Mouse (Mus musculus) MEL (cell line): ENCODE measurements around the gene Eif4g1.
A peak's percentile ranks its signal among the peaks of the same experiment; 100 is the strongest.

Experiments used
- BHLHE40 ChIP-seq: IDR thresholded peaks from 2 replicates; pipeline ENCODE4 v1.6.1; 2012; ENCODE audit warnings: low read depth, mild to moderate bottlenecking, inconsistent platforms, low read length, improper control_type of control experiment, borderline replicate concordance
- CTCF ChIP-seq, 3 experiments: IDR thresholded peaks in 2 of 3; conservative IDR thresholded peaks in 1 of 3; 2 replicates each; pipeline ENCODE4 v1.5.1; 2011 to 2012; ENCODE audit warnings: low read length in 3 of 3, low read depth in 2 of 3, mild to moderate bottlenecking in 2 of 3, improper control_type of control experiment in 1 of 3, inconsistent platforms in 1 of 3, mixed read lengths in 1 of 3, moderate library complexity in 1 of 3; ENCODE audit not compliant: control insufficient read depth in 1 of 3, insufficient read depth in 1 of 3, poor library complexity in 1 of 3, severe bottlenecking in 1 of 3
- ELF1 ChIP-seq: IDR thresholded peaks from 2 replicates; pipeline ENCODE4 v1.6.1; 2014; ENCODE audit warnings: low read depth, mild to moderate bottlenecking, inconsistent platforms, low read length, improper control_type of control experiment, moderate library complexity
- EP300 ChIP-seq, 2 experiments: IDR thresholded peaks; 2 replicates each; pipeline ENCODE4 v1.6.1; 2011; ENCODE audit warnings: improper control_type of control experiment in 2 of 2, low read length in 2 of 2, low read depth in 1 of 2, mild to moderate bottlenecking in 1 of 2
- MYB ChIP-seq: IDR thresholded peaks from 2 replicates; pipeline ENCODE4 v1.6.1; 2011; ENCODE audit warnings: mild to moderate bottlenecking, low read depth, low read length, improper control_type of control experiment
- ZKSCAN1 ChIP-seq: IDR thresholded peaks from 2 replicates; pipeline ENCODE4 v1.6.1; 2012; ENCODE audit warnings: low read depth, mild to moderate bottlenecking, inconsistent platforms, low read length, improper control_type of control experiment, moderate library complexity

- TF ChIP-seq CTCF (IDR thresholded peaks at IDR 0.05 in 2 of 3, conservative IDR thresholded peaks at IDR 0.05 in 1 of 3; ENCODE audit: control insufficient read depth in 1 of 3, insufficient read depth in 1 of 3, low read depth in 2 of 3, low read length in 3 of 3, poor library complexity in 1 of 3, severe bottlenecking in 1 of 3) (no peak), EP300 (IDR thresholded peaks at IDR 0.05; ENCODE audit: low read depth in 1 of 2, low read length in 2 of 2) (0 out of 4 replicates have a peak, but pooled peaks of 1 of the 2 experiments have one; percentile 21), ZKSCAN1 (no peak), BHLHE40 (no peak), MYB (no peak), ELF1 (no peak)
These were observed 37.7 kb downstream of the Eif4g1 start for GRCm38 (mm10) chr16:20705786-20706185.
